Mouse (Mus musculus) lung, embryonic 14.5 days (tissue): Measurements from ENCODE around the gene Dtymk. TPM values are rescaled to one million over a fixed set of nuclear protein-coding genes. Genes with fewer than 3 reads are reported as not detected.

ENCODE experiments used
- ATAC-seq: fragments of 200-750 bp; cut with Nextera tagmentation; 2 replicates; pipeline ENCODE4 v1.8.0; 2017; ENCODE audit warnings: mild to moderate bottlenecking, moderate TSS enrichment, moderate library complexity; ENCODE audit not compliant: insufficient read depth
- DNase-seq: peaks from one replicate; pipeline ENCODE4 v3.0.0-alpha.2; 2015
- H3K27ac ChIP-seq: fragments of 300-500 bp; sonication (generic); 2 replicates; pipeline ENCODE4 v1.5.1; 2014; ENCODE audit warnings: low read depth, mild to moderate bottlenecking, moderate library complexity
- H3K27me3 ChIP-seq: fragments of 300-500 bp; sonication (generic); 2 replicates; pipeline ENCODE4 v1.6.1; 2014; ENCODE audit warnings: low read length, control low read depth; ENCODE audit not compliant: insufficient read depth
- H3K36me3 ChIP-seq: fragments of 300-500 bp; sonication (generic); 2 replicates; pipeline ENCODE4 v1.6.1; 2014; ENCODE audit warnings: control low read depth; ENCODE audit not compliant: insufficient read depth
- H3K4me1 ChIP-seq: fragments of 300-500 bp; sonication (generic); 2 replicates; pipeline ENCODE4 v1.6.1; 2014; ENCODE audit warnings: antibody characterized with exemption, control low read depth; ENCODE audit not compliant: insufficient read depth
- H3K4me2 ChIP-seq: fragments of 300-500 bp; sonication (generic); 2 replicates; pipeline ENCODE4 v1.6.1; 2014; ENCODE audit warnings: mild to moderate bottlenecking
- H3K4me3 ChIP-seq: fragments of 300-500 bp; sonication (generic); 2 replicates; pipeline ENCODE4 v1.5.1; 2014; ENCODE audit warnings: low read depth, low read length
- H3K9ac ChIP-seq: fragments of 300-500 bp; sonication (generic); 2 replicates; pipeline ENCODE4 v1.6.1; 2014
- H3K9me3 ChIP-seq: fragments of 300-500 bp; sonication (generic); 2 replicates; pipeline ENCODE4 v1.6.1; 2016; ENCODE audit warnings: low read depth, low read length, control low read depth
- CTCF ChIP-seq: IDR thresholded peaks from 2 replicates; pipeline ENCODE4 v1.5.1; 2016; ENCODE audit warnings: antibody characterized with exemption, low read depth
- WGBS: fragments of 180-500 bp; shearing (Covaris S2); extraction: QIAGEN DNeasy Blood & Tissue Kit; methylation state at CpG from one replicate; pipeline ENCODE4 v1.1.7; 2014; 5-methylcytosine and 5-hydroxymethylcytosine counted together
- polyA plus RNA-seq: library from polyadenylated mRNA; unstranded; fragments of >200 nt; fragmentation: Nextera tagmentation; extraction: Ambion mirVana; gene quantifications from 2 replicates; pipeline ENCODE4 v1.2.1, GENCODE M21; 2014

The Dtymk gene
- polyA plus RNA-seq, 1 experiment from 2014 or later = 295 TPM

- Histone ChIP-seq H3K27me3 (no peaks in the 10 kb centered on the region), H3K9me3 (no peaks in the 10 kb centered on the region), H3K9ac (no peak overlapping the region), H3K4me2 (no peak overlapping the region), H3K4me1 (no peaks in the 10 kb centered on the region), H3K4me3 (no peak overlapping the region), H3K36me3 (no peaks in the 10 kb centered on the region), H3K27ac (no peak overlapping the region)
- no peak for DNase-seq
- 84% methylated on average over 1 of the region's 1 CpGs for WGBS
- ATAC-seq = no peak
- no peak for TF ChIP-seq CTCF
These were observed 41.7 kb downstream of the Dtymk start for GRCm38 (mm10) chr1:93760076-93760475.

- H3K27ac ChIP-seq = no peak overlapping the region
- H3K9ac ChIP-seq = 0 out of 2 replicates have a peak overlapping the region, but pooled peaks have one; percentile 86
- no peaks in the 10 kb centered on the region for H3K9me3 ChIP-seq
- no peaks in the 10 kb centered on the region for H3K36me3 ChIP-seq
- TF ChIP-seq CTCF = no peak
- H3K4me2 ChIP-seq = peak overlapping the region; percentile 75
- H3K4me1 ChIP-seq = 0 out of 2 replicates have a peak, but pooled peaks cover 3% of the 10 kb centered on the region
- DNase-seq = no peak
- H3K4me3 ChIP-seq = peak overlapping the region; percentile 96
- H3K27me3 ChIP-seq = no peaks in the 10 kb centered on the region
- ATAC-seq = no peak
These were observed 45.6 kb downstream of the Dtymk start for GRCm38 (mm10) chr1:93756154-93756553.

DNA sequence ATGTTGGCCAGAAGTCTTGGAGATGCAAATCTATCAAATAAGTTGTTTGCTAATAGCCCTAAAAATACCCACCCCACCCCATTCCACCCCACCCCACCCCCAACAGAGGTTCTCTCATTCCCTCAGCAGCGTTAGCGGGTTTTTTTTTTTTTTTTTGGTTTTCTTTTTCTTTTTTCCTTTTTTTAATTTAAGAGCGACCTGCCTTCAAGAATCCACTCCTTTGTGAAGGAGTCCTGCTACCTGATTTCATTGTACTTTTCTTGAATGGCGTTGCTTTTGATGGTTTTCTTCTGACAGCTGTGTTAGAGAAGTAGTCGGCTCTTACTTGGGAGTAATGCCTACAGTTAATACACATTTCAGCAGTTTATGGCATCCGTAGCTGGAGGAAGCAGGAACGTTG, 46.1 kb downstream of the Dtymk start:
- H3K27ac ChIP-seq = peak overlapping the region; percentile 86; the same call in 1 of the 2 replicates
- no peak for ATAC-seq
- no peaks in the 10 kb centered on the region for H3K9me3 ChIP-seq
- H3K4me3 ChIP-seq = peak overlapping the region; percentile 96
- 0 out of 2 replicates have a peak, but pooled peaks cover 3% of the 10 kb centered on the region for H3K4me1 ChIP-seq
- H3K27me3 ChIP-seq = no peaks in the 10 kb centered on the region
- DNase-seq = no peak
- peaks cover 1% of the 10 kb centered on the region; the same call in 1 of the 2 replicates for H3K36me3 ChIP-seq
- TF ChIP-seq CTCF = no peak
- 22% methylated on average over 7 of the region's 7 CpGs for WGBS
- peak overlapping the region; percentile 86 for H3K9ac ChIP-seq
- H3K4me2 ChIP-seq = peak overlapping the region; percentile 75

- H3K27ac ChIP-seq = peak overlapping the region; percentile 86
- DNase-seq (peak; percentile 58), ATAC-seq (no peak)
- peaks cover 5% of the 10 kb centered on the region; the same call in 1 of the 2 replicates for H3K36me3 ChIP-seq
- under 1% methylated on average over 13 of the region's 13 CpGs for WGBS
- peak overlapping the region; percentile 75 for H3K4me2 ChIP-seq
- H3K4me3 ChIP-seq = peak overlapping the region; percentile 96
- H3K4me1 ChIP-seq = 0 out of 2 replicates have a peak, but pooled peaks cover 3% of the 10 kb centered on the region
- H3K9me3 ChIP-seq = no peaks in the 10 kb centered on the region
- H3K9ac ChIP-seq = peak overlapping the region; percentile 86
- no peak for TF ChIP-seq CTCF
- H3K27me3 ChIP-seq = no peaks in the 10 kb centered on the region
These were observed 46.5 kb downstream of the Dtymk start for GRCm38 (mm10) chr1:93755291-93755610.

- peak; percentile 94 for DNase-seq
- H3K4me2 ChIP-seq = peak within 1 kb of the TSS; percentile 75
- H3K9ac ChIP-seq = peak within 1 kb of the TSS; percentile 86
- WGBS = under 1% methylated on average over 104 of the region's 121 CpGs
- H3K4me3 ChIP-seq = peak within 1 kb of the TSS; percentile 96
- H3K9me3 ChIP-seq = no peaks in the 10 kb centered on the region
- H3K36me3 ChIP-seq = peaks cover 10% of the 10 kb centered on the region
- no peaks in the 10 kb centered on the region for H3K27me3 ChIP-seq
- H3K4me1 ChIP-seq = 0 out of 2 replicates have a peak, but pooled peaks cover 3% of the 10 kb centered on the region
- ATAC-seq = peak; percentile 93
- peak within 1 kb of the TSS; percentile 86 for H3K27ac ChIP-seq
- TF ChIP-seq CTCF = no peak
These were observed 47.0 kb downstream of the Dtymk start, which contains the start of gene Thap4 for GRCm38 (mm10) chr1:93754573-93755290. TSS of gene Thap4 (minus strand) at chr1:93754864.

DNA sequence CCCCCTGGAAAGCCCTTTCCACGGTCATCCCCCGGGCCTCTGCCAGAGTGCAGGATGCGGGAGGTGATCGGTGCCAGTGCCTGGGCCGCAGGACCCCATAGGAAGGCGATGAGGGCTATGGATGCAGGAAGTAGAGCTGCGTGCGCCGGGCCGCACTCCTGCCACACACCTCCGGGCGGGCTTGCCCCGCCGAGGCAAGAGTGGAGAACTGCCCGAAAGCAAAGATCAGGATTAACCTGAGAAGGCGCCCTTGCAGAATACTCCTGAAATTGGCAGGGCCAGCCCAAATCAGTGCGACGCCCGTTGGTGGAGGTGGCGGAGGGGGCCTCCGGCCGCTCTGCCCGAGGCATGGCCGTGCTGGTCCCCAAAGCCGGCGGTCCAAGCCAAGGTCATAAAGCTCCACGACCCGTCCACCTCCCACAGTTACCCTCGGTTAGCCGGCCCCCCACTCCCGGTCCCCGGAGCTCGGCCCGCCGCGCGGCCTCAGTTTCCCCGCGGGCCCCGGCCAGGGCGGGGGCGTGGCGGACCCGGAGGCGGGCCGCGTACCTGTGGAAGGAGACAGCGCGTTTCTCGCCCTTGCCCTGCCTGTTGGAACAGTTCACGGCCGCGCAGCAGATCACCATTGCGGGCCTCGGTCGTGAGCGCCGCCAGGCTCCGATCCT, 47.7 kb downstream of the Dtymk start:
- Histone ChIP-seq H3K4me2 (peak overlapping the region; percentile 75), H3K4me1 (0 out of 2 replicates have a peak, but pooled peaks cover 3% of the 10 kb centered on the region), H3K4me3 (peak overlapping the region; percentile 96), H3K27ac (peak overlapping the region; percentile 86), H3K9me3 (no peaks in the 10 kb centered on the region), H3K9ac (peak overlapping the region; percentile 86), H3K36me3 (peaks cover 17% of the 10 kb centered on the region), H3K27me3 (no peaks in the 10 kb centered on the region)
- TF ChIP-seq CTCF = no peak
- under 1% methylated on average over 55 of the region's 59 CpGs for WGBS
- ATAC-seq = peak; percentile 50
- DNase-seq = peak; percentile 53

GRCm38 (mm10) chr1:93751290-93751689, 50.4 kb downstream of the Dtymk start, which contains the start of gene Atg4b:
TSS of gene Atg4b (plus strand) at chr1:93751500.
- Histone ChIP-seq H3K9me3 (no peaks in the 10 kb centered on the region), H3K9ac (no peak within 1 kb of the TSS), H3K27ac (no peak within 1 kb of the TSS), H3K27me3 (no peaks in the 10 kb centered on the region), H3K36me3 (peaks cover 22% of the 10 kb centered on the region), H3K4me2 (no peak within 1 kb of the TSS), H3K4me1 (0 out of 2 replicates have a peak, but pooled peaks cover 3% of the 10 kb centered on the region), H3K4me3 (no peak within 1 kb of the TSS)
- TF ChIP-seq CTCF = no peak
- ATAC-seq (no peak), DNase-seq (no peak)
- 85% methylated on average over 6 of the region's 6 CpGs for WGBS
